Mouse (Mus musculus) midbrain, embryonic 12.5 days (tissue): ENCODE measurements around the gene Saysd1. TPM values are rescaled to one million over a fixed set of nuclear protein-coding genes. Genes with fewer than 3 reads are reported as not detected.

Source experiments
- ATAC-seq: fragments of 200-750 bp; cut with Nextera tagmentation; 2 replicates; pipeline ENCODE4 v1.8.0; 2017; ENCODE audit warnings: low read depth, moderate TSS enrichment, moderate library complexity; ENCODE audit not compliant: low FRiP score
- H3K27ac ChIP-seq: fragments of 300-500 bp; sonication (generic); replicated peaks from 2 replicates; pipeline ENCODE4 v1.5.1; 2016; ENCODE audit warnings: mild to moderate bottlenecking
- H3K27me3 ChIP-seq: fragments of 300-500 bp; sonication (generic); 2 replicates; pipeline ENCODE4 v1.6.1; 2016; ENCODE audit warnings: mild to moderate bottlenecking
- H3K36me3 ChIP-seq: fragments of 300-500 bp; sonication (generic); 2 replicates; pipeline ENCODE4 v1.6.1; 2016
- H3K4me1 ChIP-seq: fragments of 300-500 bp; sonication (generic); 2 replicates; pipeline ENCODE4 v1.6.1; 2016
- H3K4me2 ChIP-seq: fragments of 300-500 bp; sonication (generic); replicated peaks from 2 replicates; pipeline ENCODE4 v1.6.1; 2016; ENCODE audit warnings: mild to moderate bottlenecking, moderate library complexity
- H3K4me3 ChIP-seq: fragments of 300-500 bp; sonication (generic); 2 replicates; pipeline ENCODE4 v1.5.1; 2016; ENCODE audit warnings: mild to moderate bottlenecking
- H3K9ac ChIP-seq: fragments of 300-500 bp; sonication (generic); replicated peaks from 2 replicates; pipeline ENCODE4 v1.6.1; 2016; ENCODE audit warnings: mild to moderate bottlenecking, moderate library complexity
- H3K9me3 ChIP-seq: fragments of 300-500 bp; sonication (generic); 2 replicates; pipeline ENCODE4 v1.6.1; 2016; ENCODE audit warnings: mild to moderate bottlenecking
- WGBS: fragments of 180-500 bp; shearing (Covaris S2); methylation state at CpG from one replicate; pipeline ENCODE4 v1.1.7; 2016; 5-methylcytosine and 5-hydroxymethylcytosine counted together
- polyA plus RNA-seq: library from polyadenylated mRNA; unstranded; fragments of >200 nt; fragmentation: Nextera tagmentation; extraction: Ambion mirVana; gene quantifications from 2 replicates; pipeline ENCODE4 v1.2.1, GENCODE M21; 2016

The Saysd1 gene
- polyA plus RNA-seq, 1 experiment from 2014 or later: 11.2 TPM

GRCm38 (mm10) chr14:20127406-20128087 lies 10.8 kb downstream of the Saysd1 start:
- no peak overlapping the region for H3K9ac ChIP-seq
- no peaks in the 10 kb centered on the region for H3K27me3 ChIP-seq
- WGBS: 79% methylated on average over 15 of the region's 15 CpGs
- no peaks in the 10 kb centered on the region for H3K9me3 ChIP-seq
- no peak for ATAC-seq
- H3K36me3 ChIP-seq: no peaks in the 10 kb centered on the region
- no peak overlapping the region for H3K4me3 ChIP-seq
- H3K4me1 ChIP-seq: no peaks in the 10 kb centered on the region
- H3K4me2 ChIP-seq: no peak overlapping the region
- no peak overlapping the region for H3K27ac ChIP-seq

GRCm38 (mm10) chr14:20120868-20121267 lies 17.5 kb downstream of the Saysd1 start:
- Histone ChIP-seq H3K9me3 (no peaks in the 10 kb centered on the region), H3K36me3 (no peaks in the 10 kb centered on the region), H3K4me1 (no peaks in the 10 kb centered on the region; the same call in 1 of the 2 replicates), H3K27me3 (no peaks in the 10 kb centered on the region), H3K4me2 (no peak overlapping the region), H3K4me3 (no peak overlapping the region), H3K27ac (no peak overlapping the region), H3K9ac (no peak overlapping the region)
- no peak for ATAC-seq
- 85% methylated on average over 5 of the region's 5 CpGs for WGBS

GRCm38 (mm10) chr14:20120012-20120411 lies 18.3 kb downstream of the Saysd1 start:
- Histone ChIP-seq H3K9me3 (no peaks in the 10 kb centered on the region), H3K9ac (no peak overlapping the region), H3K36me3 (no peaks in the 10 kb centered on the region), H3K4me3 (no peak overlapping the region), H3K4me1 (no peaks in the 10 kb centered on the region; the same call in 1 of the 2 replicates), H3K27ac (no peak overlapping the region), H3K4me2 (no peak overlapping the region), H3K27me3 (no peaks in the 10 kb centered on the region)
- ATAC-seq: no peak
- WGBS: 94% methylated on average over 11 of the region's 11 CpGs

- Histone ChIP-seq H3K4me1 (no peaks in the 10 kb centered on the region; the same call in 1 of the 2 replicates), H3K27me3 (no peaks in the 10 kb centered on the region), H3K27ac (no peak overlapping the region), H3K4me2 (no peak overlapping the region), H3K36me3 (no peaks in the 10 kb centered on the region), H3K4me3 (no peak overlapping the region), H3K9me3 (no peaks in the 10 kb centered on the region), H3K9ac (no peak overlapping the region)
- 67% methylated on average over 9 of the region's 9 CpGs for WGBS
- ATAC-seq: no peak
Measured at GRCm38 (mm10) chr14:20116149-20116605, 22.2 kb downstream of the Saysd1 start.

- no peak overlapping the region for H3K9ac ChIP-seq
- no peaks in the 10 kb centered on the region; the same call in 1 of the 2 replicates for H3K4me1 ChIP-seq
- H3K4me3 ChIP-seq: no peak overlapping the region
- ATAC-seq: no peak
- H3K9me3 ChIP-seq: no peaks in the 10 kb centered on the region
- no peak overlapping the region for H3K4me2 ChIP-seq
- no peaks in the 10 kb centered on the region for H3K27me3 ChIP-seq
- H3K27ac ChIP-seq: no peak overlapping the region
- H3K36me3 ChIP-seq: no peaks in the 10 kb centered on the region
- 90% methylated on average over 6 of the region's 6 CpGs for WGBS
Measured at GRCm38 (mm10) chr14:20114951-20115350, 23.4 kb downstream of the Saysd1 start.

GRCm38 (mm10) chr14:20113964-20114363 lies 24.4 kb downstream of the Saysd1 start:
- H3K27me3 ChIP-seq: no peaks in the 10 kb centered on the region
- H3K36me3 ChIP-seq: no peaks in the 10 kb centered on the region
- H3K4me2 ChIP-seq: no peak overlapping the region
- H3K9me3 ChIP-seq: no peaks in the 10 kb centered on the region
- no peak overlapping the region for H3K9ac ChIP-seq
- ATAC-seq: peak; percentile 76; the same call in 1 of the 2 replicates
- H3K27ac ChIP-seq: no peak overlapping the region
- H3K4me3 ChIP-seq: no peak overlapping the region
- no peaks in the 10 kb centered on the region; the same call in 1 of the 2 replicates for H3K4me1 ChIP-seq
- 4% methylated on average over 6 of the region's 6 CpGs for WGBS

- no peaks in the 10 kb centered on the region for H3K9me3 ChIP-seq
- H3K4me3 ChIP-seq: no peak overlapping the region
- H3K4me2 ChIP-seq: no peak overlapping the region
- 64% methylated on average over 7 of the region's 7 CpGs for WGBS
- H3K27me3 ChIP-seq: no peaks in the 10 kb centered on the region
- no peak for ATAC-seq
- H3K36me3 ChIP-seq: no peaks in the 10 kb centered on the region
- no peak overlapping the region for H3K27ac ChIP-seq
- H3K4me1 ChIP-seq: no peaks in the 10 kb centered on the region; the same call in 1 of the 2 replicates
- no peak overlapping the region for H3K9ac ChIP-seq
Measured at GRCm38 (mm10) chr14:20113189-20113961, 25.0 kb downstream of the Saysd1 start.

GRCm38 (mm10) chr14:20112218-20112617 lies 26.1 kb downstream of the Saysd1 start:
- no peak for ATAC-seq
- Histone ChIP-seq H3K27me3 (no peaks in the 10 kb centered on the region), H3K4me2 (no peak overlapping the region), H3K4me1 (no peaks in the 10 kb centered on the region; the same call in 1 of the 2 replicates), H3K9ac (no peak overlapping the region), H3K4me3 (no peak overlapping the region), H3K27ac (no peak overlapping the region), H3K36me3 (no peaks in the 10 kb centered on the region), H3K9me3 (no peaks in the 10 kb centered on the region)
- WGBS: 70% methylated on average over 3 of the region's 3 CpGs

- ATAC-seq: no peak
- no peaks in the 10 kb centered on the region for H3K9me3 ChIP-seq
- no peaks in the 10 kb centered on the region for H3K36me3 ChIP-seq
- no peak overlapping the region for H3K9ac ChIP-seq
- H3K4me3 ChIP-seq: no peak overlapping the region
- H3K27me3 ChIP-seq: no peaks in the 10 kb centered on the region
- H3K4me1 ChIP-seq: no peaks in the 10 kb centered on the region; the same call in 1 of the 2 replicates
- H3K27ac ChIP-seq: no peak overlapping the region
- H3K4me2 ChIP-seq: no peak overlapping the region
- 62% methylated on average over 1 of the region's 1 CpGs for WGBS
Measured at GRCm38 (mm10) chr14:20110945-20111344, 27.4 kb downstream of the Saysd1 start.

GRCm38 (mm10) chr14:20106271-20106670 lies 32.1 kb downstream of the Saysd1 start:
- Histone ChIP-seq H3K27ac (no peak overlapping the region), H3K36me3 (no peaks in the 10 kb centered on the region), H3K27me3 (no peaks in the 10 kb centered on the region), H3K9ac (no peak overlapping the region), H3K4me3 (no peak overlapping the region), H3K4me1 (no peaks in the 10 kb centered on the region), H3K4me2 (no peak overlapping the region), H3K9me3 (no peaks in the 10 kb centered on the region)
- no peak for ATAC-seq
- WGBS: 89% methylated on average over 6 of the region's 6 CpGs

- Histone ChIP-seq H3K9me3 (no peaks in the 10 kb centered on the region), H3K27me3 (no peaks in the 10 kb centered on the region), H3K4me3 (no peak overlapping the region), H3K36me3 (no peaks in the 10 kb centered on the region), H3K4me2 (no peak overlapping the region), H3K27ac (no peak overlapping the region), H3K9ac (no peak overlapping the region), H3K4me1 (no peaks in the 10 kb centered on the region)
- 56% methylated on average over 4 of the region's 4 CpGs for WGBS
- no peak for ATAC-seq
Measured at GRCm38 (mm10) chr14:20103207-20103606, 35.1 kb downstream of the Saysd1 start.

GRCm38 (mm10) chr14:20098061-20098460 lies 40.3 kb downstream of the Saysd1 start:
- 71% methylated on average over 5 of the region's 5 CpGs for WGBS
- Histone ChIP-seq H3K4me1 (no peaks in the 10 kb centered on the region), H3K27ac (no peak overlapping the region), H3K9ac (no peak overlapping the region), H3K9me3 (no peaks in the 10 kb centered on the region), H3K27me3 (no peaks in the 10 kb centered on the region), H3K4me2 (no peak overlapping the region), H3K36me3 (no peaks in the 10 kb centered on the region), H3K4me3 (no peak overlapping the region)
- ATAC-seq: no peak
